Mouse (Mus musculus): ENCODE data around the gene Rd3.

Gene Rd3

DNA sequence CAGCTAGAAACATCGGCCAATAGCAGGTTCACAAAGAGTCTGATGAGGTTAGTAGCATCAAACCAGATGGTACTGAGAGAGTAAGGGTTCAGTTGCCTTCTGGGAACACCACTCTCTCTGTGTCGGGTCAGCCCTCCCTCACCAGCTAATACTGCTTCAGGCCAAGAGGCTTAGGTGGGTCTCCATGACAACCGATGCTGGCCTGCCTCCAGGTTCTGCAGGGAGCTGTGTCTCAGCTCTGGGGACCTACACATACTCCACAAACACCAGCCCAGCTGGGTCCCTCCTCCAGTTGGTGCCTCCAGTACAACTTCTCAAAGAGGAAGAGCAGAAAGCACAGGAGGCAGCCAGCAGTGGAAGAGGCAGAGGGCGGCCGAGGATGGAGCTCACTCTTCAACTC lies at the start of gene Rd3:
Rd3 (plus strand) TSS at position 184 of the 400 bp plus-strand sequence.
- DNase-seq (ENCODE audit: low read depth, low spot score), result no peak

DNA sequence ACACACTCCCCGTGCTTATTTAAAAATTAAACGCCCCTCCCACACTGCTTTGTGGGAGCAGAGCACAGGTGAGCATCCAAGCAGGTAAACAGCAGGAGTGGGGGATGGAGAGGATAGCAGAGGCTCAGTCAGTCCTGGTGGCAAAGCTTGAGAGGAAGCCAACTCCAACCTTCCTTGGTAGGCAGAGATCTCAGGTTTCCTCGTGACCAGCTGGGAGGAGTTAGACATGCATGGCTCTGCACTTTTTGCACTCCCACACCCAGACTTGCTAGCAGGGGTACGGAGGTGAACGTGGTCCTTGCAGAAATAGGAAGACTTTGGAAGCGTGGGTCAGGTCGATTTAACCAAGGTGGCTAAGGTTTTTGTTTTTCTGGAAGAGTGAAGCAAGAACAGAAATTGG lies 48.8 kb upstream of the Rd3 start:
- DNase-seq (ENCODE audit: low read depth, low spot score), result no peak

DNA sequence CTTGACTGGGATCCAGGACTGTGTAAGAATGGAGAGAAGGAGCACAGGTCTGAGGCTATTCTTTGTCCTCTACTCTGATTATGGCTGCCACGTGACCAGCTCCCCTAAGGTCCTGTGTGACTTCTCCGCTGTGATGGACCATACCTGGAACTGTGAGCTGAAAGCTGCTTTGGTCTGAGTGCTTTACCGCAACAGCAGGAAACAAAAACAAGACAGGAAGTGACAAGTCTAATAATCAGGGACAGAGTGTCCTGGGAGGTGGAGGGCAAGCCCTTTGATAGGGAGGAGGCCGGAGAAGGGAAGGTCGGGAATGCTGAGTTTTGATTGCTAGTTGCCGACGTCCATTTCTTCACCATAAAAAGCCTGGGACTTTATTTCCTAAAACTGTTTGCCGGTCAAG lies 48.1 kb upstream of the Rd3 start:
- no peak for DNase-seq (ENCODE audit: low read depth, low spot score)

DNA sequence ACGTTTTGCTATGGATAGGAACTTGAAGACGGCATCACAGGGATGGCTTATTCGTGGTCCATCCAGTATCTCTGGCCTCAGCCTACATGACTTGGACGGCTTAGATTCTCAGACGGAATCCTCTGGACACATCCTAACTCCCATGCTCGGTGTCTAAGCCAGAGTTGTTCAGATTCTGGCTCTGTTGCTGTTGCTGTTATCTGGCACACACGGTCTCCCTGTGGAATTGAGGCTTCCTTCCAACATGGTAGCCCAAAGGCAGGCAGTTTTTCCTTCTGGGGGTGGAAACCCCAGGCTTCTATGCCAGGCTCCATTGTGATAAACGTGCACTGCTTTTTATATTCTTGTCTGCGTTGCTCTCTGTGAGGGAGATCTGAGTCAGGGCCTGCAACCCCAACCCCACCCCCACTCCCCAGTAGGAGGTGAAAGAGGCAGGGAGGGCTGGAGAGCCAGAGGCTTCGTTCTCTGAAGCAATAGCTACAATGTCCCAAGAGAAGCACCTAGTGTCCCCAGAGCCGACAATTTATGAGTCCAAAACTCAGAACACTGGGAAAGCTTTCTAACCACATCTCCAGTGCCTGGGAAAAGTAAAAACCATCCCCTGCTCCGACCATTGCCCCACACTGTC lies 47.2 kb upstream of the Rd3 start:
- DNase-seq (ENCODE audit: low read depth, low spot score), result no peak

DNA sequence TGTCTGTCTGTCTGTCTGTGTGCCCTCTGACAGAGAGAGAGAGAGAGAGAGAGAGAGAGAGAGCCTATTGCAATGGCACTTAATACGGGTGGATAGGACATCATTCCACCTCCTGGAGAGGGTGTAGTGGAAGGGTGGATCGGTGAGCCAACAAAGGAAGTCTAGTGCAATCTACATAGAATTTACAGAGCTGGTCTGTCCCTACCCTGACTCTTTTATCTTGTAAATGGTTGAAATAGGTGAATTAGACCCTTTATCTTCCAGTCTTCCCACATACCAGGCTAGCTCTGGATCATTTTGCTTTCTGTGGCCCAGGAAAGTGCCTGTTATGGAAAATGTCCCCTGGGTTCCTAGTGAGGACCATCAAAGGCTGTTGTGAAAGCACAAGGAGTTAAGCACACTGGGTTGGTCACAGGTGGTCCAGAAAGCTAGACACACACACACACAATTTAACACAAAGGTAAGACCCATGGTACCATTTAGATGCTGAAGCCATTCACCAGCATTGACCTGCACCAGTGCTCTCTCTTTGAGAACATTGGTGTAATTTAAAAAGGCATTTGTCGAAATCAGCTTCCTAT lies 46.6 kb upstream of the Rd3 start:
- DNase-seq (ENCODE audit: low read depth, low spot score), result no peak

DNA sequence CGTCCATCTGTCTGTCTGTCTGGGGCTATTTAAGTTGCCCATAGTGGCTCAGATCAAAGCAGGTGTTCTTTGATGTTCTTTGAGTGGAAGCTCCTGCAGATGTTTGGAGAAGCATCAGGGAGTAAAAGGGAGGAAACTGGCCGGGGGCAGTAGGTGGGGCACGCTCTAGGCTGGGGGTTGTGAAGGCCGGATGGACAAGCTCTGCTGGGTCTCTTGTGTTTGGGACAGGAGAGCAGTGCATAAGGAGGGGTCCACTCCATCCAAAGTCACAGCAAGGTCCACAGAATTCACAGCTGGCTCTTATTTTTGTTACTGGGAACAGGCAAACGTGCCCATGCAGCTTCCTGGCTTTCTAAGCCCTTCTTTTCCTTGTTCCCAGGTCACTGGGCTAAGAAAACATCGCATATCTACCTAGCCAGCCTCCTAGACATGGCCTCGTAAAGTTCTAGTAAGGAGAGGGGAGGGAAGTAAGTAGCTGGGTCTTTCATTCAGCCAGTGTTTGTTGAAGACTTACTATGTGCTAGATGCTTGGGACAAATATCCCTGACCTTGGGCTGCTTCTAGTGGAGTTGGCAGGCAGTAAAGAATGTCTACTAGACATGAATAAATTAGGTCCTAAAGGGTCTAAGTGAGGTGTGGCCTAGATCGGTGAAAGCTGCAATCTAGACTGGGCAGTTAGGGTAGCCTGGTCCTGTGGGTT lies 44.7 kb upstream of the Rd3 start:
- DNase-seq (ENCODE audit: low read depth, low spot score), result no peak

DNA sequence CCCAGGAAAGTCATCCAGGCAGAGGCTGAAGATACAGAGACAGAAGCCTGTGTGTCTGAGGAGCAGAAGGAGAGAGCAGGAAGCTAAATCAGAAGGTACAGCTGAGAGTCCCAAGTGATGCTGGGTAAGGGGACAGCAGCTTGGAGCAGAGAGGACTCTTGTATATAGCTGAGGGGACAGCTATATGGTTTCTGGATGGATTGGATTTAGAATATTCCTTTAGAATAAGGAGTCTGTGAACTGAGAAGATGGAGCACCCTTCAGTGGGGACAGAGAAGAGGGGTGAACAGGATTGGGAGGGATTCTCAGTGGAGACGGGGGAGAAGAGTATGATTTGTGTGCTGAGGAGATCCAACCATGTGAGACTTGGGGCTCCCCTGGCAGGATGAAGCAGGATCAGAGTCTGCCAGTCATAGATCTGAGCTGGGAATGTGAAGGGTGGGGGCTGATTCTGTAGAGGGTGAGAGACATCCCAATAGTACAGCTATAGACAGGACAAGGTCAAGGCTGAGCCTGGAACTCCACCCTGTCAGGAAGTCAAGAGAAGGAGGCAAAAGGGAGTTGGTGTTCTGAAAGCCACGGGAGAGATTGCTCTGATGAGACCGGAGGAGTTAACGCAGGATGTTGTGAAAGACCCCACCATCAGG lies 44.1 kb upstream of the Rd3 start:
- no peak for DNase-seq (ENCODE audit: low read depth, low spot score)

DNA sequence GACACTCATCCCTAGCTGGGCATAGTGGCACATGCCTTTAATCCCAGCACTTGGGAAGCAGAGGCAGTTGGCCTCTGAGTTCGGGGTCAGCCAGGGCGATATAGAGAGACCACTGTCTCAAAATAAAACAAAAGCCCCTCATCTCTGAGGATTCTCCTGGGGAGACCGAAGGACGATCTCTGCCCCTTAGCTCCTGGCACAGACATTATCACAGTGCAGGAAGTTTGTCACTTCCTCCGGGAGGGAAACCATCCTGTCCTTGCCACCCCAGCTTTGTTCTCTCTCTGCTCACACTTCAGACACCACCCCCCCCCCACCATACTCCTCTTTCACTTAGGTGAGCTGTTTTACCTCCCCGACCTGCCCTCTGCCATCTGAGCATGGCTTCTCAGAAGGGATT lies 33.5 kb upstream of the Rd3 start:
- no peak for DNase-seq (ENCODE audit: low read depth, low spot score)

DNA sequence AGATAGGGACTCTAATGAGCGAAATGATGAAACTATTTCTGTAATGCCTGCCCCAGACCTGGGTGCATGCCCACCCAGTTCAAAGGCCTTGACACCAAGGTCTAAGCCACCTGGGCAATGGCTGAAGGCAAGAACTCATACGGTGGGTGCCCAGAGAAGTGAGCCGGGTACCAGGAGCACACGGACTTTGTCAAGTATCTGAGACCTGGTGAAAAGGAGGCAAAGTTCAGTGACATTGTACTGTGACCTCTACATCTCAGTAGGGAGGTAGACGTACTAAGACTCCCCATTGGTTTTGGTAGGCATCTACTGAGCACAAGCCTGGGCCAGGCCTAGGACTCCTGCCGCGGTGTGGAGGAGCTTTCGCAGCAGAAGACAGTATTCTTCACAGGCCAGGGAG lies 31.8 kb upstream of the Rd3 start:
- no peak for DNase-seq (ENCODE audit: low read depth, low spot score)

DNA sequence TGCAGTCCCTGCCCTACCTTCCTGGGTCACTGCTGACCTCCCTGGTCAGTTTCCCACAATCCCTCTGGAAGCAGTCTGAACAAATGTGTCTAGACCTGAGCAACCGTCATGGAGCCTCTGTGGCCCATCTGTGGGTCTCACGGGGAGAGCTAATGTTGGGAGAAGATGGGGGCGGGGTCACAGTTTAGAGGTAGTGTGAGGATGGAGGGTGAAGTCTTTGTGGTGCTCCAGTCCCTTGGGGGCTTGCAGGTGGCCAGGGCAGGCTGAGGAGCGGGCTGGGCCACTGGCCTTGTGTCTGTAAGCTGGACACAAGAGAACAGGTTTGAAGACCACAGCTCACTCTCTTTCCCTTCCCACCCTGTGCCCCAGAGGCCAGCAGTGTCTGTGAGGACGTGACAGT lies 31.4 kb upstream of the Rd3 start:
- no peak for DNase-seq (ENCODE audit: low read depth, low spot score)

DNA sequence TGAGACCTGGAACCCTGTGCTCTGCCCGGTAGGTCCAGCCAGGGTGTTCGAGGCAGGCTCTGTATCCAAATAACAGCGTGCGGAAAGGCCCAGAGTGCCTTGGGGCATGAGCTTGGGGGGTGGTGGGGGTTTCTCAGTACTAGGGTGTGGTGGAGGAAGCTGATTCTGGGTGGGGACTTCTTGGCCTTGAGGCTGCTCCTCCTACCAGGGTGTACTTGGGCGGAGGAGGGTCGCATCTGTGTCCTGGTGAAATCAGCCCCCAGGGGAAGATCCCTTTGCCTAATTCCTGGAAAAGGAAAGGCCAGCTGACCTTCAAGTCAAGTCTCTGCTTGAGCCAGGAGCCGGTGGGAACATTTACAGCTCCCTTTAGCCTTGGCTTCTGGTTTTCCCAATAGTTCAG lies 30.9 kb upstream of the Rd3 start:
- DNase-seq (ENCODE audit: low read depth, low spot score), result no peak

DNA sequence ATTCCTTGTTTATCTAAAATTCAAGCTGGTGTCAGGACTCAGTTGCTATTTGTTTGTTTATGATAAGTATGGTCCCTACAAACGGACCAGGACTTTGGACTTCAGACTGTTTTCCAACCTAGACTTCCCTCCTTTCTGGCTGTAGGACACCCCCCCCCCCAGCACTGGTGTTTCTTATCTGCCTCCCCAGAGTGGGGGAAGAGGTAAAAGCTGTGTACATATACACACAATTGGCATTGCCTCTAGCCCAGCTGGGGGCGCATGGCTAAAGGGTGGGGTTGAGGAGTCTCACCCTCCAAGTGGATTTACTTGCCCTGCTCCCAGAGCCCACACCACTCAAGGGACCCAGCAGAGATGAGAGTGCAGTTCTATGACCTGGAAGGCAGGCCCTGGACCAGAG lies 30.3 kb upstream of the Rd3 start:
- DNase-seq (ENCODE audit: low read depth, low spot score), result no peak

DNA sequence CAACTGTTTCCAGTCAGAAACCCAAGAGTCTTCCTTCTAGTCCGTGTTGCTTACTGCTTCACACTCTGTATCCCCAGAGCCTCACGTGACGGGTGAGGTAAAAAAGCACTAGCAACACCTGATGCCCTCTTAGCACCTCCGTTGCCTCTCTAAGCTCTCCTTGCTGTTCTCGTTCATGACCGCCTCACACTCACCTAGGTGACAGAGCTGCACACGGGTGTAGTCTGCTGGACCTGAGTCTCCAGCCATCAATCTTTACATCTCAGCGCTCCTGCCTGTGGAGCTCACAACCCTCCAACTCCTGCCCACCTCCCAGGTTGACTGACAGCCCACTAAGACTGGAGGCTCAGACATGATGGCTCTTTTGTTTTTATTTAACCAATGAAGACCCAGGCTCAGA lies 29.4 kb upstream of the Rd3 start:
- no peak for DNase-seq (ENCODE audit: low read depth, low spot score)

DNA sequence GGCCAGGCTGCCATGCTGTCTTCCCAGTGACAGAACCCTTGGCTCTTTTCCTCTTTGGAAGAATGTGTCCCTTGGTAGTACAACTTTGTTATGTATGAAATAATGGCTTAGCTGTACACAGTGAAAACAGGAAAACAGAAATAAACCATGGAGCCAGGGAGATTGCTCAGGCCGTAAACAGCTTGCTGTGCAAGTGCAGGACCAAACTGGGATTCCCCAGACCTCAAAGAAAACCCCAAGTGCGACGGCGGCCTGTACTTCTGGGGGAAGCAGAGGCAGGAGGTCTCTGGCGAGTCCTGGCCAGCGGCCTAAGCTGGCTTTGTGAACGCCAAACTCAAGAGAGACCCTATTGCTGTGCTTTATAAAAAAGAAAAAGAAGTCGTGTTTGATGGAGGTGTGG lies 28.6 kb upstream of the Rd3 start:
- no peak for DNase-seq (ENCODE audit: low read depth, low spot score)

DNA sequence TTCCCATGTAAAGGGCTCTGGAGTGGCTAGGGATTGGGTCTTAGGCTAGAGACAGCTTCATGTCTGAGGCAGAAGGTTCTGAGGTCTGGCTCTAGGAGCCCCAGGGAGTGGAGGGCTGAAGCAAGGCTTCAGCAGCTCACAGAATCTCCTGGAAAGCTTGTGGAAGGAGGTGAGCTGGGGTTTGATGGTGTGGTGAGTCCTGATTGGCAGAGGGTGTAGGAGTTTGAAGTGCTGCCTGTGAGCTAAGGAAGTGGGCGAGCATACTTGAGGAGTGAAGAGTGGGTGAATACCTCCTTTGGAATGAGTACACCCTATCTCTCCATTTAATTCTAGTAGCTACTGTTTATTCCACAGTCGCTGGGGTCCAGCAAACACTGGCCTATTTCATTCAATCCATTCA lies 26.6 kb upstream of the Rd3 start:
- no peak for DNase-seq (ENCODE audit: low read depth, low spot score)

DNA sequence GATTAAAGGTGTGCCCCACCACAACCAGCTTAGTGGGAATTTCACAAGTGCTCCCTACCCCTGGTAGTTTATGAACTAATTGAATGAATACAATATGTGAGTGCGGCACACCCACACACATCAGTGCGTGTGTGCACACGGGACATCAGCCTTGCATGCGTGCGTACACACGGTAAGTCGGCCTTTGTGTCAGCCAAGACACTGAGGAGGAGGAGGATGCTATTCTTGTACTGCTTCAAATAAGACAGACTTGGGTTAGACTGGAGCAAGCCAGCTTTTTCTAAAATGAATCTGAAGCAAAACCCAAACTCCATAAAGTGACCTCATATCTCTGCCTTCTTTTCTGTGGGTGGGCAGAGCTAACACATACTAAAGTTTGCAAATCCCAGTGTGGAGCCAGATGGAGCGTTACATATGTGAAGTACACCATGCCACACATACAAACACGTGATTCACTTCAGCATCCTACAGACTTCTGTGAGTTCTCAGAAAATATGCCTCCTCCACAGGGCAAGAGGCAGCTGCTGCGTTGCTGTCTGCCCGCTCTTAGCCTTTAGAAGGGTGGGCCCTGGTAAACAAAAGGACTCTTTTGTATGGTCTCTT lies 24.3 kb upstream of the Rd3 start:
- no peak for DNase-seq (ENCODE audit: low read depth, low spot score)

DNA sequence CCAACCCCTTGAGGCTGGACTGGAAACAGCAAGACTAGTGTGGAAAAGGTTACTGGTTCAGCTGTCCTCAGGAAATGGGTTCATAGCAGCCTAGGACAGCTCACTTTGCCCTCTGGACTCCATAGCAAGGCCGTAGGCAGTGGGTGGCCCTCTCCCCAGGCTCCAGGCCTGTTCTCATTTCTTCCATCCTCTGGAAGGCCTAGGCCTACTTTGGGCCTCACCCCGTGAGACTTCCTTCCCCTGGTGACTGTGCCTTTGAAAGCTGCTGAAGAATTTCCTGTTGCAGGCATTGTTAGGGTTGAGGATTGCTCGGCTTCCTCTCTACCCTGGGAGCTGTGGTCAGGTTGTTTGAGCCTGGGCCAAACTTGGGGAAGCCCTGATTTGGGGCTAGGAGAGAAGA lies 22.1 kb upstream of the Rd3 start:
- DNase-seq (ENCODE audit: low read depth, low spot score), result no peak

DNA sequence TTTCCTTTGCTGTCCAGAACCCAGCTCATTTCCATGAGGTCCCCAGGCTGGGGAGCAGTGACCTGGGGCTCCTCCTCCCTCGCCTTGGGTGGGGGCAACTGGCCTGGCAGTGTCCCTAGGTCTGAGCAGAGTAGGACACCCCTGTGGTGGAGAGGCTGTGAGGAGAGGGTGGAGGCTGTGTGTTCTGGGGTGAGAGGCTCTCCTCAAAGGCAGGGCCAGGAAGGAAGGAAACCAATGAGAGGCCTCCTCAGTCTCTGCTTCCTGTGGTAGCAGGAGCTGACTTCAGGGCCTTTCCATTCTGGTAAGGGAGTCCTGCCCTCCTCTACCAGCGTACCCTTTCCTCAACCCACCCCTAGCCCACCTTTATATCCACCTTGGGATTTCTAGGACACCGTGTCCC lies 20.9 kb upstream of the Rd3 start:
- DNase-seq (ENCODE audit: low read depth, low spot score), result no peak

DNA sequence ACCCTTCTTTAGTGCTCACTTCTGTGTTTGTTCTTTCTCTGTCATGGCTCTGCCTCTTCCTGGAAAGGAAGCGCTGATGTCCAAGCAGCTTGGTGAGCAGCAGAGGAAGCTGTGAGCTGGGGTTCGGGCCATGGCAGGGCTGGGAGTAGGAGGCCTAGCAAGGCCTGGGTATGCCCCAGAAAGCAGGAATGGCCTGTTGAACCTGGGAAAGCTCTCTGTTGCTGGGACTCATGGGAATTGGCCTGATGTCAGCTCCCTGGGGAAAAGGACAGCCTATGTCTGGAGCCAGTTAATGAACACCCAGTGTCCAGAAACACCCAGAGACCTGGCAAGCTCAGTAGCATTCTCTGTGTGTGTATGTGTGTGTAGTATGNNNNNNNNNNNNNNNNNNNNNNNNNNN lies 20.3 kb upstream of the Rd3 start:
- no peak for DNase-seq (ENCODE audit: low read depth, low spot score)

DNA sequence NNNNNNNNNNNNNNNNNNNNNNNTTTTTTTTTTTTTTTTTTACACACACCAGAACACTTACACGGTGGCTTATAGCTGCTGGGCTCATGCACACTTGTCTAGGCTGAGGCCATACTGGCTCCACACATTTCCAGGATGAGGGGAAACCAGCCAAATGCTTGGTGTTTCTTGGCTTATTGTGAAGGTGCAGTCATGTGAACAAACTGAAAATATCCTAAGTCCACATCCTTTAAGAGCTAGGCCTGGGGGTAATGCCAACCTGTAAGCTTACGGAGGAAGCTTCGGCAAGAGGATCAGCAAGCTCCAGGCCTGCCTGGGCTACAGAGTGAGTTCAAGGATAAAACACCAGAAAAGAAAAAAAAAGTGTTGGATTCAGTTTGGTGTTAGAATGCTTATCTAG lies 19.8 kb upstream of the Rd3 start:
- no peak for DNase-seq (ENCODE audit: low read depth, low spot score)

DNA sequence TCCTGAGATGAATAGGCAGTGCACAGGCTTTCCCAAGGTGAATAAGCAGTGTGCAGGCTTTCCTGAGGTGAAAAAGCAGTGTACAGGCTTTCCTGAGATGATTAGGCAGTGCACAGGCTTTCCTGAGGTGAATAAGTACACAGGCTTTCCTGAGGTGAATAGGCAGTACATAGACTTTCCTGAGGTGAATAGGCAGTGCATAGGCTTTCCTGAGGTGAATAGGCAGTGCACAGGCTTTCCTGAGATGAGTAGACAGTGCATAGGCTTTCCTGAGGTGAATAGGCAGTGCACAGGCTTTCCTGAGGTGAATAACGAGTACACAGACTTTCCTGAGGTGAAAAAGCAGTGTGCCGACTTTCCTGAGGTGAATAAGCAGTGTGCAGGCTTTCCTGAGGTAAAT lies 16.2 kb upstream of the Rd3 start:
- DNase-seq (ENCODE audit: low read depth, low spot score), result no peak

DNA sequence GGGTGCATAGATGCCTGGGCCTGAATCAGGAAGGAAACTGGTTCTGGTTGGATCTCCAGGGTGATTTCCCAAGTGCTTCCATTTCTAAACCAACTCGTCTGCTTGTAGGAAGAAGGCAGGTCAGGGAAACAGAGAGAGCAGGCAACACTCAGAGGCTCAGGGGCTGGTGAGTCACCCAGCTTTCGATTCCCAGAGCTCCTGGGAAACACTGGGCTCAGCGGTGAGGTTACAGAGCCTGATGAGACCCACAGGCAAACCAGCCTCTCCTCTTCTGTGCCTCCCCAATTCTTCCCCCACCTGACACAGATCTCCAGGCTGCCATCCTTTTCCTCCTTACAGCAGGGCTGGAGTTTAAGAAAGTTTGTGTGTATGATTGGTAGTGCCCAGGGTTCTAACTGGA lies 13.8 kb upstream of the Rd3 start:
- DNase-seq (ENCODE audit: low read depth, low spot score), result no peak

Data from brain, embryonic 18.5 days (tissue).